Mouse (Mus musculus) heart, embryonic 13.5 days (tissue): ENCODE data around the gene Antxr2. TPM values are rescaled to one million over a fixed set of nuclear protein-coding genes. Genes with fewer than 3 reads are reported as not detected.

Experiments
- ATAC-seq: fragments of 200-750 bp; cut with Nextera tagmentation; 2 replicates; pipeline ENCODE4 v1.8.0; 2017; ENCODE audit warnings: moderate TSS enrichment; ENCODE audit not compliant: insufficient number of reproducible peaks, low FRiP score, low TSS enrichment; ENCODE audit errors: extremely low read depth
- H3K27ac ChIP-seq: fragments of 300-500 bp; sonication (generic); replicated peaks from 2 replicates; pipeline ENCODE4 v1.5.1; 2015; ENCODE audit warnings: moderate library complexity, mild to moderate bottlenecking, inconsistent platforms
- H3K27me3 ChIP-seq: fragments of 300-500 bp; sonication (generic); replicated peaks from 2 replicates; pipeline ENCODE4 v1.6.1; 2015; ENCODE audit warnings: mild to moderate bottlenecking, inconsistent platforms
- H3K36me3 ChIP-seq: fragments of 300-500 bp; sonication (generic); 2 replicates; pipeline ENCODE4 v1.6.1; 2015; ENCODE audit warnings: mild to moderate bottlenecking, inconsistent platforms
- H3K4me1 ChIP-seq: fragments of 300-500 bp; sonication (generic); 2 replicates; pipeline ENCODE4 v1.6.1; 2015; ENCODE audit warnings: inconsistent platforms
- H3K4me2 ChIP-seq: fragments of 300-500 bp; sonication (generic); 2 replicates; pipeline ENCODE4 v1.6.1; 2015; ENCODE audit warnings: inconsistent platforms, mild to moderate bottlenecking, moderate library complexity
- H3K4me3 ChIP-seq: fragments of 300-500 bp; sonication (generic); 2 replicates; pipeline ENCODE4 v1.5.1; 2015; ENCODE audit warnings: moderate library complexity, mild to moderate bottlenecking, inconsistent platforms
- H3K9ac ChIP-seq: fragments of 300-500 bp; sonication (generic); 2 replicates; pipeline ENCODE4 v1.6.1; 2015; ENCODE audit warnings: inconsistent platforms, mild to moderate bottlenecking, moderate library complexity
- H3K9me3 ChIP-seq: fragments of 300-500 bp; sonication (generic); 2 replicates; pipeline ENCODE4 v1.6.1; 2016; ENCODE audit warnings: inconsistent platforms
- WGBS: fragments of 180-500 bp; shearing (Covaris S2); methylation state at CpG from one replicate; pipeline ENCODE4 v1.1.7; 2015; ENCODE audit warnings: mixed read lengths; 5-methylcytosine and 5-hydroxymethylcytosine counted together
- polyA plus RNA-seq: library from polyadenylated mRNA; unstranded; fragments of >200 nt; fragmentation: Nextera tagmentation; extraction: Ambion mirVana; gene quantifications from 2 replicates; pipeline ENCODE4 v1.2.1, GENCODE M21; 2015

Antxr2 gene
- polyA plus RNA-seq, 1 experiment from 2014 or later = 50.3 TPM

DNA sequence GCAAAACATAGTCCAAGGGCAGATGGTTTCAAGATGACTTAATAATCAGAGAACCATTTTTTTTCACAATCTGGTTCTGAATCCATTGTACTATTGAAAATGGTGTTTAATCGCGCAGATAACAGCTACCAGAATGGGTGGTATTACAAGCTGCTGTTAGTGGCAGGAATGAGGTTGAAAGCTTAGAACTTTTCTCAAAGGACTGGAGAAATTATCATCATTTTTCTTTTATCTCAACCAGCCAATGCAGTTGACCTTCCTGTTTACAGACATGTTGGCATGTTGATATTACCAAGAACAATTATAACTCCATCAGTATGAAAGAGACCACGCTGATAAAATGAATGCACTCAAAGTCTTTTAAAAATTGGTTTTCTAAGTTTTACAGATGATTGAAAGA, 163.9 kb downstream of the Antxr2 start:
- no peak overlapping the region for H3K4me3 ChIP-seq
- WGBS = 77% methylated on average over 3 of the region's 3 CpGs
- no peak overlapping the region for H3K9ac ChIP-seq
- no peaks in the 10 kb centered on the region for H3K9me3 ChIP-seq
- no peaks in the 10 kb centered on the region for H3K27me3 ChIP-seq
- no peaks in the 10 kb centered on the region for H3K4me1 ChIP-seq
- no peak overlapping the region for H3K4me2 ChIP-seq
- no peak overlapping the region for H3K27ac ChIP-seq
- no peak for ATAC-seq
- no peaks in the 10 kb centered on the region for H3K36me3 ChIP-seq

DNA sequence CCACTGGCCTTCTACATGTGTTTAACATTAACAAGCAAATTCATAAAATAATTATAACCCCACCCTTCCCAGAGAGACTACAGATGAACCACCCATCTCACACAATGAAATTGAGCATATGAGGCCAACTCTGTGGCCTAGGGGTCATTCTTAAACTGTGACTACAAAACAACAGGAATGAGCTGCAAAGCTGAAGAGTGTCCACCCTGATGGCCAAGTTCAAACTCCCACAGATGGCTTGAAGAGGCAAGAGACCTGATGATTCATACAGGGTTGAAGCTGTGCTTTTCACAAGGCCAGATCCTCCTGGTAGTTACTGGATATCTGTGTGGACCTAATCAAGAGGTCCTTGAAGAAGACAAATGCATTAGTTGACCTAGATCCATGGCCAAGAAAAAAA, 173.7 kb downstream of the Antxr2 start:
- Histone ChIP-seq H3K9me3 (no peaks in the 10 kb centered on the region), H3K4me3 (no peak overlapping the region), H3K9ac (no peak overlapping the region), H3K36me3 (no peaks in the 10 kb centered on the region), H3K4me2 (no peak overlapping the region), H3K4me1 (no peaks in the 10 kb centered on the region), H3K27ac (no peak overlapping the region), H3K27me3 (no peaks in the 10 kb centered on the region)
- no peak for ATAC-seq

DNA sequence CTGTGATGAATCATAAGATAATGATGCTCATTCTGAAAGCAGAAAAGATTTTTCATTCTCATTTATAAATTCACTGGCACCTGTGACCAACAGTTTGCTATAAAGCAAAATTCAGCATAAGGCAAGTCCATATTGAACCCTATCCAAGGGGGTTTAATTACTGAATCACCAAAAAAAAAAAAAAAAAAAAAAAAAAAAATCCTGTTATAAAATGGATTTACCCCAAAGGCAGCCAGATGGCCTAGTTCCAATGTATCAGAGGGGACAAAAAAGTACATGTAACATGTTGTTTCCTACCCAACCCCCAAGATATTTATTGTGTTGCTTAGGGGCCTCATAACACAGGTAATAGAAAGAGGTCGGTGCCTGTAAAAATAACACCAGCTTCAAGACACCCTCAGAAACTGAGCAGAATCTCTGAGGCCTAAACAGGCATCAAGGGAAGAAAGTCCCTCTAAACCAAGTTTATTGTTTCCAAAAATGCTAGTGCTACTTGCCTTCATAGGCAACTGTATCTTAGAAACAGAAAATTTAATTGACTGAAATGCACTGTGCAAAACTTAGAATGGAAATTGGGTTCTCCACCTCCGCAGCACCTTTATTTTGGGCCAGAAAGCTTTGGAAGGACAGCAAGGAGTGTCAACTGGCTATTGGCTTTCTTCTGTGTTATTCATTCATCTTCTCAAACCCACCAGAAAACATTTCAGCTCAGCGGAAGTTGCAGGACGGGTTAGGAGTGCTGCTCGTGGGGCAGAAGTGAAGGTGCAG, 178.7 kb downstream of the Antxr2 start:
- H3K27ac ChIP-seq = no peak overlapping the region
- H3K4me2 ChIP-seq = no peak overlapping the region
- no peaks in the 10 kb centered on the region for H3K36me3 ChIP-seq
- H3K4me1 ChIP-seq = 0 out of 2 replicates have a peak, but pooled peaks cover 5% of the 10 kb centered on the region
- H3K27me3 ChIP-seq = no peaks in the 10 kb centered on the region
- H3K4me3 ChIP-seq = no peak overlapping the region
- 89% methylated on average over 5 of the region's 5 CpGs for WGBS
- ATAC-seq = no peak
- H3K9me3 ChIP-seq = no peaks in the 10 kb centered on the region
- no peak overlapping the region for H3K9ac ChIP-seq

DNA sequence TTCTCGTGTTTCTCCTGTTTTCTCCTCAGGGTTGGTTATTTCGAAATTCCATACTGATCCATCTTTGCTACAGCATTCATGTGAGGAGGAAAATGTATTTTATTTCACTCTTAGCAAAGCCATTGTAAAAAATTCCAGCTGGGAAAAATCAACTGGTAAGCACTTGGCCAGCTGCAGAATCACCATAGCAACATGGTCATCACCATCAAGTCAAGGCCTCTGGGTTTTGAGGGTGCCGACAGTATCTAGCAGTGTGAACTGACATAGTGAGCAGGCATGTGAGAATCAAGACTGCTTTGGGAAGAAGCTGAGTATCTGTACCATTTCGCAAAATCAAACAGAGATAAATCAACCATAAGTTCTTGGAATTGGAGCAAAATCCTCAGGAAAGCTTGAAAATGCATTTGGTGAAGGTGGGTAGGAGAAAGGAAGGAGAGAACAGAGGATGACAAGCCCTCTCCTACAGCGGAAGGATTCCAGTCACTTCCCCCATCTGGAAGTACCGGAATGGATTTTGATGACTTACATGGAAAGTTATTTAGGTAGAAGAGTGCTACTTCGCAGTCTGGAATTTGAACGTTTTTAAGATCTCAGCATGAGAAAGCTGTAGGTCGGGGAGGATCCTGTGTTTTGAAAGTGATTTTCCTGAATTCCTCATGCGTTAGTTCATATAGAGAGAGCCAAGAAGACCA, 183.5 kb downstream of the Antxr2 start:
- H3K4me1 ChIP-seq = 0 out of 2 replicates have a peak, but pooled peaks cover 5% of the 10 kb centered on the region
- H3K9ac ChIP-seq = no peak overlapping the region
- H3K4me2 ChIP-seq = 0 out of 2 replicates have a peak overlapping the region, but pooled peaks have one; percentile 4
- no peaks in the 10 kb centered on the region for H3K27me3 ChIP-seq
- no peak overlapping the region for H3K27ac ChIP-seq
- no peaks in the 10 kb centered on the region for H3K9me3 ChIP-seq
- H3K36me3 ChIP-seq = no peaks in the 10 kb centered on the region
- ATAC-seq = no peak
- no peak overlapping the region for H3K4me3 ChIP-seq
- WGBS = 56% methylated on average over 10 of the region's 10 CpGs

DNA sequence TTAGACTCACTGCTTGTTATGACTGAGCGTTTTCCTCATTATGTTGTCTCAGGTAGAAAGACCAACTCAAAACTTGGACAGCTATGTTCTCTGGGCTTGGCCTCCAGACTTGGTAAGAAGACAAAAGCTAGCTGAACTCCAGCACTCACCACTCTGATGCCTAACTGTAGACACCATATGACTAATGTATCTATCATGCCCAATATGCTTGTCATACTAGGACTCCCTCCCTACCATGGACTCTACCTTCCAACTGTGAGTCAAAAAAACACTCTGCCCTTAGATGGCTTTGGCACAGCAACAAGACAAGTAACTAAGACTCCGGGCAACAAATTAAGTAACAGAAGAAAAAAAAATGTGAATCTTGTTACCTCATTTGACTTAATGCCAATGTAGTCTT, 184.3 kb downstream of the Antxr2 start:
- Histone ChIP-seq H3K4me2 (no peak overlapping the region), H3K4me1 (0 out of 2 replicates have a peak, but pooled peaks cover 5% of the 10 kb centered on the region), H3K36me3 (no peaks in the 10 kb centered on the region), H3K27me3 (no peaks in the 10 kb centered on the region), H3K27ac (no peak overlapping the region), H3K9me3 (no peaks in the 10 kb centered on the region), H3K4me3 (no peak overlapping the region), H3K9ac (no peak overlapping the region)
- ATAC-seq = no peak
- 72% methylated on average over 2 of the region's 2 CpGs for WGBS

DNA sequence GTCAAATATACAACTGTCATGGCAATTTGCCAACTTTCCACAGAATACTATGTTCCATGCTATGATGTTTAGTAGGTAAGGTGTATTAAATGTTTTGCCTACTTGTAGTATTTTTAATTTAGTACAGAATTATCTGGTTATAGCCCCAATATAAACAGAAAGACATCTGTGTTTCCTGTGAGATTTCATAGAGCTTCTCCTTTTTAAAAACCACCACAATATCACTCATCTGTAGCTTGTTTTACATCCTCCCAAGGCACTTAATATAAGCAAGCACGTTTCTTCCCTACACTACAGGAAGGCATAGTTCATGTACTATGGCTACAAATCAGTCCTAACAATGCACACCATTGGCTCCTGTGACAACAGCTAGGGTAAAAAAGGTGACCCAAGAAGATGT, 188.8 kb downstream of the Antxr2 start:
- Histone ChIP-seq H3K4me2 (no peak overlapping the region), H3K4me3 (no peak overlapping the region), H3K27ac (no peak overlapping the region), H3K9me3 (no peaks in the 10 kb centered on the region), H3K27me3 (no peaks in the 10 kb centered on the region), H3K9ac (no peak overlapping the region), H3K4me1 (no peaks in the 10 kb centered on the region), H3K36me3 (no peaks in the 10 kb centered on the region)
- no peak for ATAC-seq
- WGBS = 57% methylated on average over 1 of the region's 1 CpGs

DNA sequence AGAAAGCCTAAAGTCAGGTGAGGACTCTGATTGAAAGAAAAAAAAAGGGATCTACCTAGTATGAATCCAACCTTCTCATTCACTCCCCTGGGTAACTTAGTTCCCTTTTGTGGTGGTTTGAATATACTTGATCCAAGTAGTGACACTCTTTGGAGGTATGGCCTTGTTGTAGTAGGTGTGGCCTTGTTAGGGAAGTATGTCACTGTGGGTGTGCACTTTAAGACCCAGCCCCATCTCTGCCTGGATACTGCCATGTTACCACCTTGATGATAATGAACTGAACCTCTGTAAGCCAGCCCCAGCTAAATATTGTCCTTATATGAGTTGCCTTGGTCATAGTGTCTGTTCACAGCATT, 190.9 kb downstream of the Antxr2 start:
- H3K9ac ChIP-seq = no peak overlapping the region
- H3K4me3 ChIP-seq = no peak overlapping the region
- no peak overlapping the region for H3K4me2 ChIP-seq
- H3K9me3 ChIP-seq = no peaks in the 10 kb centered on the region
- H3K27me3 ChIP-seq = no peaks in the 10 kb centered on the region
- H3K36me3 ChIP-seq = no peaks in the 10 kb centered on the region
- no peak for ATAC-seq
- H3K4me1 ChIP-seq = no peaks in the 10 kb centered on the region
- no peak overlapping the region for H3K27ac ChIP-seq

DNA sequence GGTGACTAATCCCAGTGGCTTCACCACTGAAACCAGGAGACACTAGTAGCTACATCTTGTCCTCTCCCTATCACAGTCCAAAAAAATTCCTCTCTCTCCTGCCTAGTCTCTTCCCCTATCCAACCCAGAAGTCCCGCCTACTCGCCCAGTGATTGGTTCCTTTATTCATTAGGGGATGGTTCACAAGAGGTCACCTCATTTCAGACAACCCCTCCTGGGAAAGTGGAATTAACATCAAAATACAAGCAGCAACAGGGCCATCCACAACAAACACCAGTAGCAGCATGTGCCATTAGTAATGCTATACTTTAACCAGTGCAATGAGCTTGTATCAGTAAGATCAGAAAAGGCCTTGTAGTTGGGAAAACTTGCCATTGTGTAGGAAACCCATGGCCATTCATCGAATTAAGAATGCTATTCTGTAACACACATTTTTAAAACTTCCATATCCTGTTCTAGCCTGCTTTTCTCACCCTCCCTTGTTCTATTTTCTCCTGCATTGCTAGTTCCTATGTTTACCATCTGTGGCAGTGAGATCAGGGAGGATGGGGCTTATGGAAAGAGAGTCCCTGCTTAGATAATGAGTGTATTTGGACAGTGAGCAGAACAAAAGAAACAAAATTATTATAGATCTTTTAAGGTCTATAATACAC, 191.4 kb downstream of the Antxr2 start:
- Histone ChIP-seq H3K27me3 (no peaks in the 10 kb centered on the region), H3K4me2 (no peak overlapping the region), H3K4me3 (no peak overlapping the region), H3K36me3 (no peaks in the 10 kb centered on the region), H3K9me3 (no peaks in the 10 kb centered on the region), H3K4me1 (no peaks in the 10 kb centered on the region), H3K9ac (no peak overlapping the region), H3K27ac (no peak overlapping the region)
- 76% methylated on average over 3 of the region's 3 CpGs for WGBS
- no peak for ATAC-seq

DNA sequence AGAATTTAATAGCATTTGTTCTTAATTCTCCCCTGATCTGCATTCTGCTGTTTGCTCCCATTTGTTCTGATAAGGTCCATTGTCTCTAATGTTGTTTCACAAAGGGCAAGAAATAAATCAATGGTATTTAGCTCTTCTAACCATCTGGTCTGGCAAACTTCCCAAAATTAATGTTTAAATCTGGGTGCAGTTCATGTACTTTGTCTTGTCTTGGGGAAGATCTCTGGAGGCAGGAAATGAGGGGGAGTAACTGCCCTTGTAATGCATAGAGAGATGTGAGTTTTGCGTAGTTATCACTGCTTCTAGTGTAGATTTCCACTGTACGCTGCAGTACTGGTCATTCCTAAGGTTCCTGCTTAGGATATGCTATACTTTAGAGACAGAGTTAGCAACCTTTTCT, 193.5 kb downstream of the Antxr2 start:
- Histone ChIP-seq H3K9ac (no peak overlapping the region), H3K27ac (no peak overlapping the region), H3K4me2 (no peak overlapping the region), H3K4me3 (no peak overlapping the region), H3K27me3 (no peaks in the 10 kb centered on the region), H3K36me3 (no peaks in the 10 kb centered on the region), H3K4me1 (no peaks in the 10 kb centered on the region), H3K9me3 (no peaks in the 10 kb centered on the region)
- no peak for ATAC-seq
- 54% methylated on average over 2 of the region's 2 CpGs for WGBS

DNA sequence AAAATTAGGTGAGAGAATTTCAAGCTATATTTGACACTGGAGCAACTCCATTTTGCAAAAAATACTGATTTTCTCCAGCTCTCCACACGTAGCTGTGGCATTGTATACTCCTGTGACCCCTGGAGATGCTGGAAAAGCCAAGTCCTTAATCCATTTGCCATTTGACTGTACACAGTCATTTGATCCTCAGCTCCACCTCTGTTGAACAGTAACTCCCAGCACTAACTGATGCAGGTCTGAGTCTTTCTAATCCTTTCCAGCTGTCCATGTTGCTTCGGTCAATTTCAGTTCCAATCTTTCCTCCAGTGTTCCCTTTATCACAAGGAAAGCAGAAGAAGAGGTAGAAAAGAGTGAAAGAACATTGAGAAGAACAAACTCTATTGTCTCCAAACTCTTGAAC, 195.4 kb downstream of the Antxr2 start:
- Histone ChIP-seq H3K4me3 (no peak overlapping the region), H3K27me3 (no peaks in the 10 kb centered on the region), H3K4me2 (no peak overlapping the region), H3K9ac (no peak overlapping the region), H3K4me1 (no peaks in the 10 kb centered on the region), H3K36me3 (no peaks in the 10 kb centered on the region), H3K9me3 (no peaks in the 10 kb centered on the region), H3K27ac (no peak overlapping the region)
- no peak for ATAC-seq
- WGBS = 73% methylated on average over 2 of the region's 2 CpGs

DNA sequence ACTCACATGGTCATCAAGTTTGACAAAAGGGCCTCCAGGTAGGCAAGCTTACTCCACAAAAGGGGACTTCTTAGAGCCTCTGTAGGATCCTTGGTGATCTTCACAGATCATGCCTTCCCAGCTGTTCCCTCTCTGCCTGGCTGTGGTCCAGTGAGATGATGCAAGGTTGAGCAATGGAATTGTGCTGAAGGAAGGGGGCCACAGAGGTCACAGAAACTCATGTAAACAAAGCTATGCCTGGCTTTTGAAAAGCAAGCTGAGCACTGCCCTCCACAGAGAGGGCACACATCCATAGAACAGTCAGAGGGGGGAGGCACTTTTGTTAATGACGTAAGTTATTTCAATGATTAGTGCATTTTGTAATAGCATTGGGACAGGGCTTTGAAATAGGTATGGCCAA, 196.1 kb downstream of the Antxr2 start:
- Histone ChIP-seq H3K27me3 (no peaks in the 10 kb centered on the region), H3K4me1 (no peaks in the 10 kb centered on the region), H3K4me2 (no peak overlapping the region), H3K36me3 (no peaks in the 10 kb centered on the region), H3K9ac (no peak overlapping the region), H3K27ac (no peak overlapping the region), H3K4me3 (no peak overlapping the region), H3K9me3 (no peaks in the 10 kb centered on the region)
- WGBS = 73% methylated on average over 1 of the region's 1 CpGs
- no peak for ATAC-seq
